Comparison of ENCODE assay signal across 8 mouse cellular contexts in the genomic region with DNA sequence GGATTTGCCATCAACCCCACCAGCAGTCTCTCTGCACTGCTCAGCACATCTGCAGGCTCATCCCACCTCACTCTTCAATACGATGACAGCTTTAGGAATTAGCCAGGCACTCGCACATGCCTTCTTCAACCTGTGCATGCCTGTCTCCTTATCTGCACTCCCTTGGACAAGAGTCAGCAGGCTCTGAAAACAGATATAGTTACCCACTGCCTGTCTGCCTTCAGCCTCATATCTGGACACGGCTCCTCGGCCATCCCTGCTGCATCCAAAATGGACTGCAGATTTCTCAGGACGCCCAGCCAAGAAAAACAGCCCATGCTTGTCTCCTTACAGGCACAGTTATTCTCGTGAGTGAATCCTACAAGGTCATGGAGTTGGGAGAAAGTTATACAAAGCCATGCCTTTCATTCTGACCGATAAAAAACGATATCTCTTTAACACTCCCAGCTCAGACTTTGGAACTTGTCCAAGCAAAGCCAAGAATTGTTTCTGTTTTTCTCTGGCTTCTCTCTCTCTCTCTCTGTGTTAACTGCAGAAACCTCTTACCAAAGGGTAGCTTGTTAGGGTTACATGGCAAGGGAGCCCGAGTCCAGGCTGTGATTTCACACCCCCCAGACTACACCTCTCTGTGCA. TPM values are rescaled to one million over a fixed set of nuclear protein-coding genes. Genes with fewer than 3 reads are reported as not detected.
DNase-seq lines count a peak whose midpoint lies in the region; ATAC-seq and TF ChIP-seq lines count a peak whose summit lies in the region.

No protein-coding gene starts in this region.

- H3K4me2 ChIP-seq in heart, postnatal 0 days (ENCODE audit: low read depth, low read length), result peak overlapping the region; percentile 17; the same call in 1 of the 2 replicates
- H3K4me2 ChIP-seq in lung, embryonic 14.5 days, result peak overlapping the region; percentile 18; the same call in 1 of the 2 replicates

- peaks cover 26% of the 10 kb centered on the region for H3K4me1 ChIP-seq in heart, postnatal 0 days (ENCODE audit: control insufficient read depth, insufficient read depth)
- H3K4me1 ChIP-seq in lung, embryonic 14.5 days (ENCODE audit: insufficient read depth), result peaks cover 21% of the 10 kb centered on the region

- peak; percentile 51 for ATAC-seq in heart, postnatal 0 days (ENCODE audit: insufficient read depth, low read depth)
- ATAC-seq in lung, embryonic 14.5 days (ENCODE audit: insufficient read depth), result peak; percentile 79
- no peak for ATAC-seq in megakaryocyte-erythroid progenitor cell, adult 5-6 weeks (replicated peaks; ENCODE audit: low FRiP score, low TSS enrichment, poor library complexity, severe bottlenecking)

- WGBS in heart, postnatal 0 days, result 6% methylated on average over 9 of the region's 9 CpGs
- WGBS in lung, embryonic 14.5 days, result 26% methylated on average over 9 of the region's 9 CpGs

- DNase-seq in urinary bladder, postnatal 14 days (ENCODE audit: low spot score), result peak; percentile 37
- no peak for DNase-seq in urinary bladder, postnatal 10 days (ENCODE audit: low spot score)
- DNase-seq in heart, postnatal 0 days (ENCODE audit: low spot score), result peak; percentile 74
- DNase-seq in lung, embryonic 14.5 days, result peak; percentile 94
- peak; percentile 79 for DNase-seq in testis, postnatal 14 days (ENCODE audit: low spot score)
- no peak for DNase-seq in spleen, postnatal 36 days (ENCODE audit: low spot score in 2 of 2)
- no peak for DNase-seq in c-Kit-positive CD71-positive TER-119-positive erythroid progenitor cells, embryonic 14.5 days (ENCODE audit: low spot score)

- no peak for TF ChIP-seq CTCF in heart, postnatal 0 days (IDR thresholded peaks at IDR 0.05; ENCODE audit: low read depth)
- no peak for TF ChIP-seq CTCF in lung, embryonic 14.5 days (IDR thresholded peaks at IDR 0.05; ENCODE audit: low read depth)

- no peak overlapping the region for H3K9ac ChIP-seq in heart, postnatal 0 days (replicated peaks; ENCODE audit: low read depth, low read length)
- H3K9ac ChIP-seq in lung, embryonic 14.5 days, result no peak overlapping the region

- no peaks in the 10 kb centered on the region for H3K9me3 ChIP-seq in heart, postnatal 0 days (replicated peaks; ENCODE audit: control insufficient read depth, low read length)
- no peaks in the 10 kb centered on the region for H3K9me3 ChIP-seq in lung, embryonic 14.5 days (ENCODE audit: low read depth, low read length)

- no peak overlapping the region for H3K4me3 ChIP-seq in heart, postnatal 0 days (ENCODE audit: low read depth, low read length)
- no peak overlapping the region for H3K4me3 ChIP-seq in lung, embryonic 14.5 days (ENCODE audit: low read depth, low read length)

- no peaks in the 10 kb centered on the region for H3K27me3 ChIP-seq in heart, postnatal 0 days (ENCODE audit: control insufficient read depth, insufficient read depth, low read length)
- H3K27me3 ChIP-seq in lung, embryonic 14.5 days (ENCODE audit: insufficient read depth, low read length), result no peaks in the 10 kb centered on the region

- peak; percentile 64 for TF ChIP-seq EP300 in heart, postnatal 0 days (IDR thresholded peaks at IDR 0.05; ENCODE audit: low read depth)

- no peaks in the 10 kb centered on the region for H3K36me3 ChIP-seq in heart, postnatal 0 days (replicated peaks; ENCODE audit: control insufficient read depth, insufficient read depth, low read length)
- H3K36me3 ChIP-seq in lung, embryonic 14.5 days (ENCODE audit: insufficient read depth), result no peaks in the 10 kb centered on the region

- peak overlapping the region; percentile 52 for H3K27ac ChIP-seq in heart, postnatal 0 days (ENCODE audit: low read depth)
- H3K27ac ChIP-seq in lung, embryonic 14.5 days (ENCODE audit: low read depth), result peak overlapping the region; percentile 13; the same call in 1 of the 2 replicates

RNA-seq across cellular contexts. Expression of gene Pik3r4, which starts 55.1 kb away (rescaled TPM):
- 20.4 and 45.3 TPM in 2 replicates for total RNA-seq in heart, postnatal 0 days (2014; rRNA removed; ENCODE audit: low replicate concordance)
- 10.2 TPM in 2 replicates for polyA plus RNA-seq in heart, postnatal 0 days (2015; fragmentation: Nextera tagmentation; extraction: Ambion mirVana)
- 24.5 and 25.1 TPM in 2 replicates for polyA plus RNA-seq in lung, embryonic 14.5 days (2014; fragmentation: Nextera tagmentation; extraction: Ambion mirVana)
- total RNA-seq in megakaryocyte-erythroid progenitor cell, adult 5-6 weeks (2014; fragmentation: Nextera tagmentation), result 34.9 and 37.5 TPM in 2 replicates
- total RNA-seq in megakaryocyte-erythroid progenitor cell, adult 5-6 weeks (2017), result 19.2 and 31.1 TPM in 2 replicates

Comparison
In these comparisons a context has a peak if more than half of its experiments do, and no peak if none do; other contexts are left out.
1. DNase-seq: peak in urinary bladder, postnatal 14 days (single experiment), heart, postnatal 0 days (single experiment), lung, embryonic 14.5 days (single experiment) and testis, postnatal 14 days (single experiment); none in urinary bladder, postnatal 10 days (single experiment), spleen, postnatal 36 days (0 of 2) and c-Kit-positive CD71-positive TER-119-positive erythroid progenitor cells, embryonic 14.5 days (single experiment).